Mouse (Mus musculus) embryonic facial prominence, embryonic 15.5 days (tissue): ENCODE data around the gene Dnaja2. TPM values are rescaled to one million over a fixed set of nuclear protein-coding genes. Genes with fewer than 3 reads are reported as not detected.

Experiments used
- ATAC-seq: fragments of 200-750 bp; cut with Nextera tagmentation; 2 replicates; pipeline ENCODE4 v1.8.0; 2017; ENCODE audit warnings: low read depth, moderate TSS enrichment; ENCODE audit not compliant: insufficient number of reproducible peaks, low FRiP score, low TSS enrichment
- H3K27ac ChIP-seq: fragments of 300-500 bp; sonication (generic); replicated peaks from 2 replicates; pipeline ENCODE4 v1.5.1; 2015; ENCODE audit warnings: mild to moderate bottlenecking, inconsistent platforms
- H3K27me3 ChIP-seq: fragments of 300-500 bp; sonication (generic); 2 replicates; pipeline ENCODE4 v1.6.1; 2015; ENCODE audit warnings: inconsistent platforms
- H3K36me3 ChIP-seq: fragments of 300-500 bp; sonication (generic); 2 replicates; pipeline ENCODE4 v1.6.1; 2015; ENCODE audit warnings: mild to moderate bottlenecking, inconsistent platforms
- H3K4me1 ChIP-seq: fragments of 300-500 bp; sonication (generic); 2 replicates; pipeline ENCODE4 v1.6.1; 2015; ENCODE audit warnings: inconsistent platforms
- H3K4me2 ChIP-seq: fragments of 300-500 bp; sonication (generic); replicated peaks from 2 replicates; pipeline ENCODE4 v1.6.1; 2015; ENCODE audit warnings: mild to moderate bottlenecking, inconsistent platforms
- H3K4me3 ChIP-seq: fragments of 300-500 bp; sonication (generic); replicated peaks from 2 replicates; pipeline ENCODE4 v1.5.1; 2015; ENCODE audit warnings: mild to moderate bottlenecking, inconsistent platforms
- H3K9ac ChIP-seq: fragments of 300-500 bp; sonication (generic); 2 replicates; pipeline ENCODE4 v1.6.1; 2015; ENCODE audit warnings: inconsistent platforms
- H3K9me3 ChIP-seq: fragments of 300-500 bp; sonication (generic); replicated peaks from 2 replicates; pipeline ENCODE4 v1.6.1; 2016; ENCODE audit warnings: inconsistent platforms
- WGBS: fragments of 180-500 bp; shearing (Covaris S2); methylation state at CpG from one replicate; pipeline ENCODE4 v1.1.7; 2015; 5-methylcytosine and 5-hydroxymethylcytosine counted together
- polyA plus RNA-seq: library from polyadenylated mRNA; unstranded; fragments of >200 nt; fragmentation: Nextera tagmentation; extraction: Ambion mirVana; gene quantifications from 2 replicates; pipeline ENCODE4 v1.2.1, GENCODE M21; 2015

Gene Dnaja2
- polyA plus RNA-seq, 1 experiment from 2014 or later = 136 TPM

GRCm38 (mm10) chr8:85500460-85500859 lies 54.7 kb downstream of the Dnaja2 start:
- Histone ChIP-seq H3K27ac (no peak overlapping the region), H3K4me2 (no peak overlapping the region), H3K9me3 (no peaks in the 10 kb centered on the region), H3K9ac (no peak overlapping the region), H3K27me3 (no peaks in the 10 kb centered on the region), H3K36me3 (peaks cover 4% of the 10 kb centered on the region; the same call in 1 of the 2 replicates), H3K4me1 (peaks cover 16% of the 10 kb centered on the region), H3K4me3 (no peak overlapping the region)
- 90% methylated on average over 10 of the region's 10 CpGs for WGBS
- no peak for ATAC-seq

DNA sequence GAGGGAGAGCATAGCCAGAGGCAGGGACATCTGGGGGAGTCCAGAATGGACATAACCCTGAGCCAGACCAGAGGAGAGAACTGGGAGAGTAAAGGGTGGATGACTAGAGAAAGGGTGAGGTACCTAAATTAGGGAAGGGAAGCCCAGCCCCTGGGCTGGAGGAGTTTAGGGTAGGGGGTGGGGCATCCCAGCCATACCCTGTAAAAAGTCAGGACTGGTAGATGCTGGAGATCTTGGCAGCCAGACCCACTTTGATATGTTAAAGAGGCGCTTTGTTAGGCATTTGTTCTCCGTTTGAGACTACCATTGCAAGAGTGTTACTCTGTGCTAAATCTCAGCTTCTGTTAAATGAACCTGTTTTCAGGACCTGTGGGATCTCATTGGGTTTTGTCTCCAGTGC lies 56.6 kb downstream of the Dnaja2 start:
- no peaks in the 10 kb centered on the region for H3K27me3 ChIP-seq
- peaks cover 22% of the 10 kb centered on the region for H3K4me1 ChIP-seq
- 38% methylated on average over 2 of the region's 2 CpGs for WGBS
- H3K4me2 ChIP-seq = no peak overlapping the region
- no peaks in the 10 kb centered on the region for H3K9me3 ChIP-seq
- H3K36me3 ChIP-seq = no peaks in the 10 kb centered on the region
- H3K9ac ChIP-seq = no peak overlapping the region
- H3K27ac ChIP-seq = no peak overlapping the region
- H3K4me3 ChIP-seq = no peak overlapping the region
- ATAC-seq = no peak

DNA sequence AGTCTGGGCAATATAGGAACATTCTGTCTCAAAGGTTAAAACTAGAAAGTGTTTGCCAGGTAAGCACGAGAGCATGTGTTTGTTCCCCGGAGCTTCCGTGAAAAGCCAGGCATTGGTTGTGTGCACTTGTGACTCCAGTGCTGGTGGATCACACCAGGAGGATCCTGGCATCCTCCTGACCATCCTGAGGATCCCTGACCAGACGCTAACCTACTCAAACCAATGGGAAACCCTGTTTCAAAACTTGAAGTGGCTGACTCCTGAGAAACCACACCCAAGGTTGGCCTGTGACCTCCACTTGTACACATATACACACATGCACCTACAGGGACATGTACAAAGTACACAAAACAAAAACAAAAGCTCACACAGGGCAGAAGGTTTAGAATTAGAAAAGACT lies 58.4 kb downstream of the Dnaja2 start:
- H3K4me3 ChIP-seq = no peak overlapping the region
- no peak overlapping the region for H3K4me2 ChIP-seq
- H3K27ac ChIP-seq = no peak overlapping the region
- H3K9ac ChIP-seq = no peak overlapping the region
- H3K36me3 ChIP-seq = no peaks in the 10 kb centered on the region
- H3K4me1 ChIP-seq = peaks cover 23% of the 10 kb centered on the region
- no peak for ATAC-seq
- WGBS = 87% methylated on average over 4 of the region's 4 CpGs
- no peaks in the 10 kb centered on the region for H3K27me3 ChIP-seq
- no peaks in the 10 kb centered on the region for H3K9me3 ChIP-seq

DNA sequence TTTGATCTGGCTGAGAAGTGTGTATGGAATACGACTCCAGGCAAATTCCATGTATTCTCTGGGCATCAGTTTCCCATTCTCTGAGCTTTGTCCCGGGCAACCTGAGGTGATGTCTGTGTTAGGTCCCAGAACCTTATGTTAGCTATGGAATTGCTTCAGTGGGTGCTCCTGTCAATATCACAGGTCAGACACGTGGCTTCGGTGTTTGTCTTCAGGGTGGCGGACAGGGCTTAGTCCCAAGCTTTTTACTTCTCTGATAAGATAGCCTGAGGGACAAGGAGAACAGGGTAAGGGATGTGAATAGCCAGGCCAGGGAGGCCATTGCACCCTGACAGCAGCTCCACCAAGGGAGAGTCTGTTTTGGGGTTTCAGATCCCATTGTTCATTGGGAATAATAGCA lies 59.0 kb downstream of the Dnaja2 start:
- Histone ChIP-seq H3K9ac (no peak overlapping the region), H3K27ac (no peak overlapping the region), H3K4me3 (no peak overlapping the region), H3K36me3 (no peaks in the 10 kb centered on the region), H3K4me2 (no peak overlapping the region), H3K9me3 (no peaks in the 10 kb centered on the region), H3K27me3 (no peaks in the 10 kb centered on the region), H3K4me1 (peaks cover 19% of the 10 kb centered on the region)
- 66% methylated on average over 5 of the region's 5 CpGs for WGBS
- ATAC-seq = no peak

- Histone ChIP-seq H3K4me2 (peak overlapping the region; percentile 94), H3K36me3 (no peaks in the 10 kb centered on the region), H3K27ac (peak overlapping the region; percentile 49; the same call in 1 of the 2 replicates), H3K4me1 (peaks cover 11% of the 10 kb centered on the region), H3K4me3 (peak overlapping the region; percentile 87), H3K27me3 (no peaks in the 10 kb centered on the region), H3K9me3 (no peaks in the 10 kb centered on the region), H3K9ac (peak overlapping the region; percentile 71)
- 6% methylated on average over 49 of the region's 49 CpGs for WGBS
- ATAC-seq = peak; percentile 32; the same call in 1 of the 2 replicates
Observed at GRCm38 (mm10) chr8:85492940-85493931, 61.9 kb downstream of the Dnaja2 start.

DNA sequence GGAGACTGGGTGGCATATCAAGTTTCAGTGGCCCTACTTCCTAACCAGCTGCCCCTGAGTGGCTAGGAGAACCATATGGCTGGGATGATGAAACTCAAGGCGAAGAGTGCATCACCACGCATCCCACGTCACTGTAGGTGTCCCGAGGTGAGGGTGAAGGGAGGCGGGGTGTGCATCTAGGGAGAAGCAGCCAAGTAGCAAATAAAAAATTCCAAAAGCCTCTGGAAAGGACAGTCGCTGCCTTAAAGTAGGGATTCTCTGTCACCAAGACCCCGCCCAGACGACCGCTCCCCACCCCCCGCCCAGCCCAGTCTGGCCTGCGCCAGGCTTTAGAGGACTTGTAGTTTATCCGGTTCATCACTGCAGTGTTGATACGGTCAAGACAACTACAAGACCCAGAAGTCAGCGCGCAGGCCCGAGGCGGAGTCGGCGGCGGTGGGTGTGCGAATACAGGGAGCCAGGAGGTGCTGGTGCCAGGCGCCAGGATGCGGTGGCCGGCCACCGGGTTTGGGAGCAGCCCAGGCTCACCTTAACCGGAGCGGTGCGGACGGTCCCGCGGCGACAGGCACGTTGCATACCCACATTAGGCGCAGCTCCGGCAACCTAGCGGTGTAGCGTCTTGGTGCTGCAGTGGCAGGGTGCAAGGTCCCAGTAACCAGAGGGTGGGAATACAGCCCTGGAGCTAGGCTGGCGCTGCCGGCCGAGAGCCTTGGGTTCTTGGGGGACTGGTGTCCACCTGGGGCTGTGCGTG lies 62.8 kb downstream of the Dnaja2 start, which contains the start of gene Gpt2:
Gene Gpt2, plus strand, starts transcription at position 452 of the 751 bp plus-strand sequence.
- Histone ChIP-seq H3K4me2 (peak within 1 kb of the TSS; percentile 94), H3K4me3 (peak within 1 kb of the TSS; percentile 87), H3K27me3 (no peaks in the 10 kb centered on the region), H3K4me1 (peaks cover 11% of the 10 kb centered on the region), H3K9me3 (no peaks in the 10 kb centered on the region), H3K27ac (peak within 1 kb of the TSS; percentile 84), H3K36me3 (no peaks in the 10 kb centered on the region), H3K9ac (peak within 1 kb of the TSS; percentile 71)
- ATAC-seq = peak; percentile 97
- WGBS = under 1% methylated on average over 41 of the region's 41 CpGs

DNA sequence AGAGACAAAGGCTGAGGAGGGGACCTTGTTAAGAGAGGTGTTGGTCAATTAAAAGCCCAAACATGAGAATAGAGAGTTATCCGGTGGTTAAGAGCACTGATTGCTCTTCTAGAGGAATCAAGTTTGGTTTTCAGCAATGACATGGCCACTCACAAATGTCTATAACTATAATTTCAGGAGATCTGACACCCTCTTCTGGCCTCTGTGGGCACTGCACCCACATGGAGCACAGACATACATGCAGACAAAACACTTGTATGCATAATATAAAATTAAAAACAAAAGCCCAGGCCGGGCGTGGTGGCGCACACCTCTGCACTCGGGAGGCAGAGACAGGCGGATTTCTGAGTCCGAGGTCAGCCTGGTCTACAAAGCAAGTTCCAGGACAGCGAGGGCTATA lies 65.6 kb downstream of the Dnaja2 start:
- no peaks in the 10 kb centered on the region for H3K36me3 ChIP-seq
- 96% methylated on average over 8 of the region's 8 CpGs for WGBS
- no peak overlapping the region for H3K4me2 ChIP-seq
- no peak for ATAC-seq
- H3K27me3 ChIP-seq = no peaks in the 10 kb centered on the region
- H3K9me3 ChIP-seq = no peaks in the 10 kb centered on the region
- no peak overlapping the region for H3K27ac ChIP-seq
- H3K4me3 ChIP-seq = no peak overlapping the region
- no peak overlapping the region for H3K9ac ChIP-seq
- H3K4me1 ChIP-seq = peaks cover 11% of the 10 kb centered on the region

DNA sequence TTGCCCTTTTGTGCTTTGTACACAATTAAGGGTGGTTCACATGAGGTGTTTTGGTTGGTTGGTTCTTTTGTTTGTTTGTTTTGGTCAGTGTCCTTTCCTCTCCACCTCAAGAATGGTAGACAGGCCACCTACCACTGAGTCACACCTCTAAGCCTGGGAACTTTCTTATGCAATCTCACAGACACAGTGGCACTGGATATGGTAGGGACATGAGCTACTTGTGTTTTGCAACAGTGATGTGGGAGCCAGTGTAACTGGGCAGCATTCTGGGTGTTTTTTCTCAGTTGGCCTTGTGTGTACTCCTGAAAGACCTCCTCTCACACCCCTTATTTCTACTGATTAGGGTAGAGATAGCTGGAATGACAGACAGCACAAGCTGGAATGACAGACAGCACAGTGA lies 66.5 kb downstream of the Dnaja2 start:
- ATAC-seq = no peak
- Histone ChIP-seq H3K9ac (no peak overlapping the region), H3K4me1 (peaks cover 6% of the 10 kb centered on the region), H3K4me3 (no peak overlapping the region), H3K27me3 (no peaks in the 10 kb centered on the region), H3K4me2 (no peak overlapping the region), H3K36me3 (no peaks in the 10 kb centered on the region), H3K27ac (no peak overlapping the region), H3K9me3 (no peaks in the 10 kb centered on the region)

- no peak for ATAC-seq
- Histone ChIP-seq H3K27me3 (no peaks in the 10 kb centered on the region), H3K27ac (no peak overlapping the region), H3K36me3 (no peaks in the 10 kb centered on the region), H3K4me2 (no peak overlapping the region), H3K9ac (no peak overlapping the region), H3K4me1 (peaks cover under 1% of the 10 kb centered on the region; the same call in 1 of the 2 replicates), H3K9me3 (no peaks in the 10 kb centered on the region), H3K4me3 (no peak overlapping the region)
- WGBS = 73% methylated on average over 20 of the region's 20 CpGs
Observed at GRCm38 (mm10) chr8:85487906-85488620, 67.1 kb downstream of the Dnaja2 start.
